In the genomic region with DNA sequence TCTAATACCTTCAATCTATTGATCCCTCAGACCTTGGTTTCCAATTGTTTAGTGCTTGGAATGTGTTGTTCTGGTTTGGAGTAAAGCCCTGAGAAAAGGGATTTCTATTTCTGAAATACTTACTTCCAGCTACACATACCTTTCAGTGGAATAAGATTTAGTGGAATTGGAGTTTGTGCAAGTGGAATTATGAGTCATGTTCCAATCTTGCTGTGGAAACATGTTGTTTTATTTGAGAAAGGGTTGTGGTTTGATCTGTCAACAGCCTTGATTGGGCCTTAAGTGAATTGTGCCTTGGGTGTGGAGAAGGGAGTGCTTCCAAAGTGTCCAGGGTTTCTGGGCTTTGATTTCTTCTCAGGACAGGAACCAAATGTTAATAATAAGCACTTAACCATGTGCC, we compare ENCODE assay signal across 18 mouse cellular contexts. TPM values are rescaled to one million over a fixed set of nuclear protein-coding genes. Genes with fewer than 3 reads are reported as not detected.
DNase-seq lines count a peak whose midpoint lies in the region; ATAC-seq lines count a peak whose summit lies in the region.
"Had no signal": no experiment of that assay in that cellular context is flagged by ENCODE, and none has a peak within 500 bp of the region (broad histone marks: within the 10 kb centered on the region; RNA-seq: fewer than 3 reads in every experiment).

No protein-coding gene starts in this region.

- H3K27me3 ChIP-seq in midbrain, embryonic 11.5 days (ENCODE audit: control insufficient read depth, insufficient read depth, low read length), result no peaks in the 10 kb centered on the region
- H3K27me3 ChIP-seq in midbrain, embryonic 10.5 days (ENCODE audit: low read depth, poor library complexity, severe bottlenecking), result no peaks in the 10 kb centered on the region
- H3K27me3 ChIP-seq: embryonic facial prominence, embryonic 15.5 days; forebrain, embryonic 15.5 days; heart, embryonic 12.5 days; hindbrain, embryonic 15.5 days had no signal

- peak; percentile 15 for DNase-seq in adrenal gland, adult 2 months
- DNase-seq in adrenal gland, postnatal 10 days, result no peak
- DNase-seq in 3134 (ENCODE audit: extremely low read depth, insufficient read length, low spot score) (peak; percentile 35), NIH3T3 (ENCODE audit: low read depth) (peak; percentile 84)
- DNase-seq in skeletal muscle tissue, adult 2 months (ENCODE audit: low read depth, low spot score), result peak; percentile 25
- no peak for DNase-seq in midbrain, embryonic 11.5 days (ENCODE audit: low spot score, missing footprints)
- DNase-seq in midbrain, embryonic 10.5 days (ENCODE audit: low spot score), result no peak
- DNase-seq: adrenal gland, postnatal 36 days; cerebellum, adult 8-10 months; cerebellum, postnatal 14 days; embryo, embryonic 11 days; gastrocnemius, postnatal 10 days; heart, adult 2 months had no signal

- no peak overlapping the region for H3K9ac ChIP-seq in midbrain, embryonic 11.5 days (ENCODE audit: low read length)
- H3K9ac ChIP-seq: embryonic facial prominence, embryonic 15.5 days; forebrain, embryonic 15.5 days; heart, embryonic 12.5 days; hindbrain, embryonic 15.5 days had no signal

- H3K36me3 ChIP-seq in midbrain, embryonic 11.5 days (ENCODE audit: control insufficient read depth, insufficient read depth, low read length), result peaks cover 18% of the 10 kb centered on the region; the same call in 1 of the 2 replicates
- peaks cover 98% of the 10 kb centered on the region for H3K36me3 ChIP-seq in midbrain, embryonic 10.5 days

- H3K4me1 ChIP-seq in midbrain, embryonic 11.5 days (ENCODE audit: control insufficient read depth, insufficient read depth, low read length), result no peaks in the 10 kb centered on the region
- H3K4me1 ChIP-seq in midbrain, embryonic 10.5 days, result no peaks in the 10 kb centered on the region
- H3K4me1 ChIP-seq: embryonic facial prominence, embryonic 15.5 days; forebrain, embryonic 15.5 days; heart, embryonic 12.5 days; hindbrain, embryonic 15.5 days had no signal

- no peak overlapping the region for H3K4me2 ChIP-seq in midbrain, embryonic 11.5 days
- H3K4me2 ChIP-seq: embryonic facial prominence, embryonic 15.5 days; forebrain, embryonic 15.5 days; heart, embryonic 12.5 days; hindbrain, embryonic 15.5 days had no signal

- no peaks in the 10 kb centered on the region for H3K9me3 ChIP-seq in midbrain, embryonic 11.5 days (ENCODE audit: control insufficient read depth, low read length)
- no peaks in the 10 kb centered on the region for H3K9me3 ChIP-seq in midbrain, embryonic 10.5 days (replicated peaks)
- H3K9me3 ChIP-seq: embryonic facial prominence, embryonic 15.5 days; forebrain, embryonic 15.5 days; heart, embryonic 12.5 days; hindbrain, embryonic 15.5 days had no signal

- H3K27ac ChIP-seq in midbrain, embryonic 11.5 days (ENCODE audit: low read depth, low read length), result no peak overlapping the region
- no peak overlapping the region for H3K27ac ChIP-seq in midbrain, embryonic 10.5 days (replicated peaks)
- H3K27ac ChIP-seq: embryonic facial prominence, embryonic 15.5 days; forebrain, embryonic 15.5 days; heart, adult 2 months; hindbrain, embryonic 15.5 days had no signal

- H3K4me3 ChIP-seq in midbrain, embryonic 11.5 days (ENCODE audit: low read depth, low read length), result no peak overlapping the region
- H3K4me3 ChIP-seq in midbrain, embryonic 10.5 days, result no peak overlapping the region
- H3K4me3 ChIP-seq: embryonic facial prominence, embryonic 15.5 days; forebrain, embryonic 15.5 days; heart, adult 2 months; heart, embryonic 12.5 days; hindbrain, embryonic 15.5 days had no signal

- no peak for ATAC-seq in midbrain, embryonic 11.5 days (ENCODE audit: low FRiP score)
- ATAC-seq: forebrain, embryonic 15.5 days; intestine, embryonic 16.5 days had no signal

RNA-seq across cellular contexts. Expression of a gene that starts 20.9 kb away (rescaled TPM):
- total RNA-seq in adrenal gland, adult 2 months (2021), result 10 to 100 TPM; 33.4 to 39.0 TPM
- 6.8 and 7.3 TPM in 2 replicates for polyA plus RNA-seq in adrenal gland, adult 2 months (2012; rRNA removed)
- total RNA-seq in adrenal gland, postnatal 10 days (2021), result 10 to 100 TPM; 33.1 to 44.9 TPM
- 27.3 and 28.1 TPM in 2 replicates for polyA plus RNA-seq in midbrain, embryonic 11.5 days (2014; fragmentation: Nextera tagmentation; extraction: Ambion mirVana)
- 35.6 and 40.7 TPM in 2 replicates for polyA plus RNA-seq in midbrain, embryonic 10.5 days (2016; fragmentation: Nextera tagmentation; extraction: Ambion mirVana)

Comparison
In these comparisons a context has a peak if more than half of its experiments do, and no peak if none do; other contexts are left out.
1. DNase-seq: peak in adrenal gland, adult 2 months (single experiment), 3134 (single experiment), NIH3T3 (single experiment) and skeletal muscle tissue, adult 2 months (single experiment); none in adrenal gland, postnatal 10 days (single experiment), midbrain, embryonic 11.5 days (single experiment) and midbrain, embryonic 10.5 days (single experiment).